Mouse (Mus musculus) hindbrain, embryonic 14.5 days (tissue): ENCODE results near the gene Gigyf2. TPM values are rescaled to one million over a fixed set of nuclear protein-coding genes. Genes with fewer than 3 reads are reported as not detected.
"Not testable (repeated sequence)": the region's sequence is repeated elsewhere in the genome, so short reads cannot be mapped to it uniquely, and the experiment has no call there.

Source experiments
- ATAC-seq: fragments of 200-750 bp; cut with Nextera tagmentation; 2 replicates; pipeline ENCODE4 v1.8.0; 2017; ENCODE audit warnings: moderate number of reproducible peaks, mild to moderate bottlenecking, moderate TSS enrichment, moderate library complexity; ENCODE audit not compliant: low FRiP score
- DNase-seq: peaks from one replicate; pipeline ENCODE4 v3.0.0-alpha.2; 2015; ENCODE audit warnings: low spot score
- H3K27ac ChIP-seq: fragments of 300-500 bp; sonication (generic); 2 replicates; pipeline ENCODE4 v1.5.1; 2014; ENCODE audit warnings: mild to moderate bottlenecking, moderate library complexity
- H3K27me3 ChIP-seq: fragments of 300-500 bp; sonication (generic); 2 replicates; pipeline ENCODE4 v1.6.1; 2014; ENCODE audit warnings: mild to moderate bottlenecking, low read length, mixed read lengths; ENCODE audit not compliant: control insufficient read depth, insufficient read depth
- H3K36me3 ChIP-seq: fragments of 300-500 bp; sonication (generic); replicated peaks from 2 replicates; pipeline ENCODE4 v1.6.1; 2014; ENCODE audit not compliant: control insufficient read depth, insufficient read depth
- H3K4me1 ChIP-seq: fragments of 300-500 bp; sonication (generic); replicated peaks from 2 replicates; pipeline ENCODE4 v1.6.1; 2014; ENCODE audit warnings: antibody characterized with exemption, low read length, mixed read lengths; ENCODE audit not compliant: control insufficient read depth, insufficient read depth
- H3K4me2 ChIP-seq: fragments of 300-500 bp; sonication (generic); replicated peaks from 2 replicates; pipeline ENCODE4 v1.6.1; 2014; ENCODE audit warnings: mild to moderate bottlenecking, moderate library complexity
- H3K4me3 ChIP-seq: fragments of 300-500 bp; sonication (generic); replicated peaks from 2 replicates; pipeline ENCODE4 v1.5.1; 2014; ENCODE audit warnings: mild to moderate bottlenecking, low read length
- H3K9ac ChIP-seq: fragments of 300-500 bp; sonication (generic); 2 replicates; pipeline ENCODE4 v1.6.1; 2014
- H3K9me3 ChIP-seq: fragments of 300-500 bp; sonication (generic); 2 replicates; pipeline ENCODE4 v1.6.1; 2016; ENCODE audit warnings: low read length; ENCODE audit not compliant: control insufficient read depth
- WGBS: fragments of 180-500 bp; shearing (Covaris S2); extraction: QIAGEN DNeasy Blood & Tissue Kit; methylation state at CpG from one replicate; pipeline ENCODE4 v1.1.7; 2014; 5-methylcytosine and 5-hydroxymethylcytosine counted together
- polyA plus RNA-seq: library from polyadenylated mRNA; unstranded; fragments of >200 nt; fragmentation: Nextera tagmentation; extraction: Ambion mirVana; gene quantifications from 2 replicates; pipeline ENCODE4 v1.2.1, GENCODE M21; 2014

The Gigyf2 gene
- polyA plus RNA-seq, 1 experiment from 2014 or later = 69.2 TPM

GRCm38 (mm10) chr1:87409380-87409779 is 82.6 kb downstream of the Gigyf2 start:
- no peak overlapping the region for H3K27ac ChIP-seq
- no peak overlapping the region for H3K4me3 ChIP-seq
- no peaks in the 10 kb centered on the region for H3K4me1 ChIP-seq
- no peaks in the 10 kb centered on the region for H3K9me3 ChIP-seq
- H3K4me2 ChIP-seq = no peak overlapping the region
- no peak for DNase-seq
- H3K27me3 ChIP-seq = no peaks in the 10 kb centered on the region
- 91% methylated on average over 4 of the region's 4 CpGs for WGBS
- peaks cover 92% of the 10 kb centered on the region for H3K36me3 ChIP-seq
- ATAC-seq = no peak
- no peak overlapping the region for H3K9ac ChIP-seq

- ATAC-seq = no peak
- Histone ChIP-seq H3K27ac (no peak overlapping the region), H3K9ac (no peak overlapping the region), H3K36me3 (peaks cover 76% of the 10 kb centered on the region), H3K4me1 (no peaks in the 10 kb centered on the region), H3K4me2 (no peak overlapping the region), H3K9me3 (no peaks in the 10 kb centered on the region), H3K27me3 (no peaks in the 10 kb centered on the region), H3K4me3 (no peak overlapping the region)
- WGBS = 92% methylated on average over 4 of the region's 4 CpGs
- peak; percentile 71 for DNase-seq
Observed at GRCm38 (mm10) chr1:87418733-87419132, 91.9 kb downstream of the Gigyf2 start.

- 98% methylated on average over 2 of the region's 2 CpGs for WGBS
- H3K36me3 ChIP-seq = peaks cover 88% of the 10 kb centered on the region
- no peak overlapping the region for H3K4me2 ChIP-seq
- no peaks in the 10 kb centered on the region for H3K27me3 ChIP-seq
- ATAC-seq (no peak), DNase-seq (no peak)
- no peaks in the 10 kb centered on the region for H3K4me1 ChIP-seq
- no peak overlapping the region for H3K4me3 ChIP-seq
- H3K9ac ChIP-seq = no peak overlapping the region
- H3K9me3 ChIP-seq = no peaks in the 10 kb centered on the region
- no peak overlapping the region for H3K27ac ChIP-seq
Observed at GRCm38 (mm10) chr1:87435125-87435524, 108.3 kb downstream of the Gigyf2 start.

GRCm38 (mm10) chr1:87436583-87436982 is 109.8 kb downstream of the Gigyf2 start:
- ATAC-seq = no peak
- no peak overlapping the region for H3K4me3 ChIP-seq
- no peaks in the 10 kb centered on the region for H3K27me3 ChIP-seq
- no peaks in the 10 kb centered on the region for H3K4me1 ChIP-seq
- 82% methylated on average over 6 of the region's 6 CpGs for WGBS
- peaks cover 88% of the 10 kb centered on the region for H3K36me3 ChIP-seq
- H3K4me2 ChIP-seq = no peak overlapping the region
- H3K9ac ChIP-seq = no peak overlapping the region
- H3K9me3 ChIP-seq = no peaks in the 10 kb centered on the region
- no peak for DNase-seq
- no peak overlapping the region for H3K27ac ChIP-seq

GRCm38 (mm10) chr1:87447183-87448104 is 120.6 kb downstream of the Gigyf2 start:
- Histone ChIP-seq H3K4me1 (no peaks in the 10 kb centered on the region), H3K36me3 (peaks cover 80% of the 10 kb centered on the region), H3K4me2 (no peak overlapping the region), H3K9me3 (no peaks in the 10 kb centered on the region), H3K4me3 (no peak overlapping the region), H3K27ac (no peak overlapping the region), H3K9ac (no peak overlapping the region), H3K27me3 (no peaks in the 10 kb centered on the region)
- peak; percentile 78 for DNase-seq
- ATAC-seq = peak; percentile 64; the same call in 1 of the 2 replicates
- 36% methylated on average over 5 of the region's 5 CpGs for WGBS

- peaks cover 60% of the 10 kb centered on the region for H3K36me3 ChIP-seq
- 87% methylated on average over 4 of the region's 4 CpGs for WGBS
Observed at GRCm38 (mm10) chr1:87449432-87449831, 122.6 kb downstream of the Gigyf2 start.

GRCm38 (mm10) chr1:87456425-87456824 is 129.6 kb downstream of the Gigyf2 start:
- Histone ChIP-seq H3K4me2 (no peak overlapping the region), H3K4me3 (no peak overlapping the region), H3K4me1 (no peaks in the 10 kb centered on the region), H3K9me3 (no peaks in the 10 kb centered on the region), H3K27me3 (no peaks in the 10 kb centered on the region), H3K27ac (no peak overlapping the region), H3K36me3 (no peaks in the 10 kb centered on the region), H3K9ac (no peak overlapping the region)
- no peak for DNase-seq
- ATAC-seq = no peak
- WGBS = 92% methylated on average over 1 of the region's 1 CpGs

More at GRCm38 (mm10) chr1:87449432-87449831, 122.6 kb downstream of the Gigyf2 start:
- no peaks in the 10 kb centered on the region for H3K4me1 ChIP-seq
- H3K4me2 ChIP-seq = no peak overlapping the region
- no peak overlapping the region for H3K9ac ChIP-seq
- no peaks in the 10 kb centered on the region for H3K9me3 ChIP-seq
- no peak overlapping the region for H3K4me3 ChIP-seq
- ATAC-seq (no peak), DNase-seq (no peak)
- H3K27me3 ChIP-seq = no peaks in the 10 kb centered on the region
- no peak overlapping the region for H3K27ac ChIP-seq

GRCm38 (mm10) chr1:87458045-87458444 is 131.2 kb downstream of the Gigyf2 start:
- WGBS = 90% methylated on average over 4 of the region's 4 CpGs
- H3K4me3 ChIP-seq = no peak overlapping the region
- no peaks in the 10 kb centered on the region for H3K27me3 ChIP-seq
- H3K27ac ChIP-seq = no peak overlapping the region
- H3K4me2 ChIP-seq = no peak overlapping the region
- H3K9ac ChIP-seq = no peak overlapping the region
- H3K36me3 ChIP-seq = no peaks in the 10 kb centered on the region
- H3K9me3 ChIP-seq = no peaks in the 10 kb centered on the region
- ATAC-seq (no peak), DNase-seq (no peak)
- no peaks in the 10 kb centered on the region for H3K4me1 ChIP-seq

GRCm38 (mm10) chr1:87459856-87460255 is 133.1 kb downstream of the Gigyf2 start:
- DNase-seq, H3K27me3 ChIP-seq, H3K9me3 ChIP-seq, H3K27ac ChIP-seq, H3K9ac ChIP-seq, H3K4me3 ChIP-seq, H3K4me2 ChIP-seq, H3K36me3 ChIP-seq, H3K4me1 ChIP-seq, ATAC-seq: not testable (repeated sequence)
- WGBS = 94% methylated on average over 6 of the region's 7 CpGs
